Mouse (Mus musculus): ENCODE results near the gene Gm42742.

Gm42742 gene

GRCm38 (mm10) chr7:127020031-127020430 is 866 bp downstream of the Gm42742 start:
- DNase-seq (ENCODE audit: low spot score in 2 of 2), result no peak

GRCm38 (mm10) chr7:127019306-127019960 is 1.5 kb downstream of the Gm42742 start:
- no peak for DNase-seq (ENCODE audit: low spot score in 2 of 2)

- DNase-seq (ENCODE audit: low spot score in 2 of 2), result no peak
Measured at GRCm38 (mm10) chr7:127018416-127019305, 2.2 kb downstream of the Gm42742 start.

- DNase-seq (ENCODE audit: low spot score in 2 of 2), result no peak
Measured at GRCm38 (mm10) chr7:127017950-127018345, 2.9 kb downstream of the Gm42742 start.

GRCm38 (mm10) chr7:127016971-127017949 is 3.6 kb downstream of the Gm42742 start, which contains the start of gene Pagr1a:
Gene Pagr1a, minus strand, starts transcription at chr7:127017352.
- peak; percentile 95 to 96 for DNase-seq (ENCODE audit: low spot score in 2 of 2)

GRCm38 (mm10) chr7:127016486-127016938 is 4.4 kb downstream of the Gm42742 start:
- DNase-seq (ENCODE audit: low spot score in 2 of 2), result no peak

GRCm38 (mm10) chr7:127016481-127016485 is 4.6 kb downstream of the Gm42742 start, which contains the start of gene Pagr1b:
Gene Pagr1b, minus strand, starts transcription at chr7:127016484.
- DNase-seq (ENCODE audit: low spot score in 2 of 2), result no peak

- no peak for DNase-seq (ENCODE audit: low spot score in 2 of 2)
Measured at GRCm38 (mm10) chr7:127016081-127016480, 4.8 kb downstream of the Gm42742 start.

GRCm38 (mm10) chr7:127014993-127015392 is 5.9 kb downstream of the Gm42742 start:
- no peak for DNase-seq (ENCODE audit: low spot score in 2 of 2)

- no peak for DNase-seq (ENCODE audit: low spot score in 2 of 2)
Measured at GRCm38 (mm10) chr7:127014320-127014719, 6.6 kb downstream of the Gm42742 start, which contains the start of gene Mvp. Gene Mvp, minus strand, starts transcription at chr7:127014621.

- no peak for DNase-seq (ENCODE audit: low spot score in 2 of 2)
Measured at GRCm38 (mm10) chr7:127013385-127013784, 7.5 kb downstream of the Gm42742 start.

GRCm38 (mm10) chr7:127012845-127013244 is 8.1 kb downstream of the Gm42742 start:
- no peak for DNase-seq (ENCODE audit: low spot score in 2 of 2)

GRCm38 (mm10) chr7:127012374-127012773 is 8.5 kb downstream of the Gm42742 start:
- no peak for DNase-seq (ENCODE audit: low spot score in 2 of 2)

- no peak for DNase-seq (ENCODE audit: low spot score in 2 of 2)
Measured at GRCm38 (mm10) chr7:127011717-127012116, 9.2 kb downstream of the Gm42742 start.

GRCm38 (mm10) chr7:127011051-127011450 is 9.8 kb downstream of the Gm42742 start:
- no peak for DNase-seq (ENCODE audit: low spot score in 2 of 2)

- no peak for DNase-seq (ENCODE audit: low spot score in 2 of 2)
Measured at GRCm38 (mm10) chr7:127009307-127010085, 11.4 kb downstream of the Gm42742 start.

GRCm38 (mm10) chr7:127008239-127009019 is 12.5 kb downstream of the Gm42742 start:
- DNase-seq (ENCODE audit: low spot score in 2 of 2), result peak in 1 of 2 experiments; percentile 69

GRCm38 (mm10) chr7:127007313-127008024 is 13.4 kb downstream of the Gm42742 start:
- no peak for DNase-seq (ENCODE audit: low spot score in 2 of 2)

- DNase-seq (ENCODE audit: low spot score in 2 of 2), result no peak
Measured at GRCm38 (mm10) chr7:127004122-127004875, 16.6 kb downstream of the Gm42742 start.

Data from frontal cortex, postnatal 25 days (tissue).